9 mouse cellular contexts compared by ENCODE assay signal in genomic region chr5:118090837-118091236, GRCm38 (mm10).
DNase-seq lines count a peak whose midpoint lies in the region; ATAC-seq and TF ChIP-seq lines count a peak whose summit lies in the region.
"Had no signal": no experiment of that assay in that cellular context is flagged by ENCODE, and none has a peak within 500 bp of the region (broad histone marks: within the 10 kb centered on the region; RNA-seq: fewer than 3 reads in every experiment).

No protein-coding gene starts in this region.

- no peak for ATAC-seq in midbrain, embryonic 11.5 days (ENCODE audit: low FRiP score)
- ATAC-seq in megakaryocyte-erythroid progenitor cell, adult 5-6 weeks (replicated peaks; ENCODE audit: low FRiP score, low TSS enrichment, poor library complexity, severe bottlenecking), result no peak

- no peak for TF ChIP-seq POLR2A in embryonic fibroblast, embryonic 13.5 days (IDR thresholded peaks at IDR 0.05; ENCODE audit: low read depth, low read length)

- H3K4me2 ChIP-seq in midbrain, embryonic 11.5 days, result no peak overlapping the region
- H3K4me2 ChIP-seq: heart, embryonic 15.5 days had no signal

- peak; percentile 23; the same call in 1 of the 2 replicates for TF ChIP-seq CTCF in embryonic fibroblast, embryonic 13.5 days (IDR thresholded peaks at IDR 0.05; ENCODE audit: borderline replicate concordance, insufficient read depth, low read length)

- H3K36me3 ChIP-seq in midbrain, embryonic 10.5 days, result peaks cover 68% of the 10 kb centered on the region
- peaks cover 11% of the 10 kb centered on the region for H3K36me3 ChIP-seq in midbrain, embryonic 11.5 days (ENCODE audit: control insufficient read depth, insufficient read depth, low read length)

- DNase-seq in cerebellum, adult 9-10 months, result peak; percentile 70
- no peak for DNase-seq in cerebellum, postnatal 36 days
- DNase-seq in midbrain, embryonic 10.5 days (ENCODE audit: low spot score), result peak; percentile 42
- no peak for DNase-seq in midbrain, embryonic 11.5 days (ENCODE audit: low spot score, missing footprints)
- peak; percentile 31 for DNase-seq in testis, postnatal 14 days (ENCODE audit: low spot score)
- no peak for DNase-seq in adrenal gland, postnatal 4 days (ENCODE audit: low spot score in 2 of 2)

- H3K9me3 ChIP-seq in midbrain, embryonic 10.5 days (replicated peaks), result no peaks in the 10 kb centered on the region
- no peaks in the 10 kb centered on the region for H3K9me3 ChIP-seq in midbrain, embryonic 11.5 days (ENCODE audit: control insufficient read depth, low read length)
- H3K9me3 ChIP-seq: heart, embryonic 15.5 days had no signal

- H3K4me1 ChIP-seq in midbrain, embryonic 10.5 days, result peaks cover 14% of the 10 kb centered on the region; the same call in 1 of the 2 replicates
- H3K4me1 ChIP-seq in midbrain, embryonic 11.5 days (ENCODE audit: control insufficient read depth, insufficient read depth, low read length), result no peaks in the 10 kb centered on the region
- H3K4me1 ChIP-seq in embryonic fibroblast, embryonic 13.5 days (ENCODE audit: control insufficient read depth, insufficient read depth, low read length), result no peaks in the 10 kb centered on the region

- H3K9ac ChIP-seq in midbrain, embryonic 11.5 days (ENCODE audit: low read length), result no peak overlapping the region
- H3K9ac ChIP-seq: heart, embryonic 15.5 days had no signal

- 93% methylated on average over 2 of the region's 2 CpGs for WGBS in midbrain, embryonic 10.5 days
- WGBS in midbrain, embryonic 11.5 days, result 93% methylated on average over 2 of the region's 2 CpGs

- H3K4me3 ChIP-seq in midbrain, embryonic 10.5 days, result no peak overlapping the region
- no peak overlapping the region for H3K4me3 ChIP-seq in midbrain, embryonic 11.5 days (ENCODE audit: low read depth, low read length)
- H3K4me3 ChIP-seq in embryonic fibroblast, embryonic 13.5 days (ENCODE audit: insufficient read depth, low read length), result no peak overlapping the region
- H3K4me3 ChIP-seq: heart, embryonic 15.5 days had no signal

- no peak overlapping the region for H3K27ac ChIP-seq in midbrain, embryonic 10.5 days (replicated peaks)
- H3K27ac ChIP-seq in midbrain, embryonic 11.5 days (ENCODE audit: low read depth, low read length), result no peak overlapping the region
- H3K27ac ChIP-seq in embryonic fibroblast, embryonic 13.5 days (ENCODE audit: insufficient read depth, low read length), result no peak overlapping the region
- H3K27ac ChIP-seq: heart, embryonic 15.5 days had no signal

- H3K27me3 ChIP-seq in midbrain, embryonic 10.5 days (ENCODE audit: low read depth, poor library complexity, severe bottlenecking), result no peaks in the 10 kb centered on the region
- no peaks in the 10 kb centered on the region for H3K27me3 ChIP-seq in midbrain, embryonic 11.5 days (ENCODE audit: control insufficient read depth, insufficient read depth, low read length)
- H3K27me3 ChIP-seq: heart, embryonic 15.5 days had no signal

Comparison
In these comparisons a context has a peak if more than half of its experiments do, and no peak if none do; other contexts are left out.
1. DNase-seq: peak in cerebellum, adult 9-10 months (single experiment), midbrain, embryonic 10.5 days (single experiment) and testis, postnatal 14 days (single experiment); none in cerebellum, postnatal 36 days (0 of 2), midbrain, embryonic 11.5 days (single experiment) and adrenal gland, postnatal 4 days (0 of 2).